Comparison of ENCODE assay signal across 8 mouse cellular contexts in genomic region chr6:83165607-83166242, GRCm38 (mm10). TPM values are rescaled to one million over a fixed set of nuclear protein-coding genes. Genes with fewer than 3 reads are reported as not detected.
A peak's percentile ranks its signal among the peaks of the same experiment; 100 is the strongest.
DNase-seq lines count a peak whose midpoint lies in the region; ATAC-seq and TF ChIP-seq lines count a peak whose summit lies in the region.

Gene Dctn1 (plus strand): TSS chr6:83165920.

- H3K9me3 ChIP-seq in ES-Bruce4 (replicated peaks; ENCODE audit: control insufficient read depth, insufficient read depth, low read length, poor library complexity, severe bottlenecking), result no peaks in the 10 kb centered on the region
- no peaks in the 10 kb centered on the region for H3K9me3 ChIP-seq in forebrain, embryonic 14.5 days (replicated peaks; ENCODE audit: control insufficient read depth, low read length)
- no peaks in the 10 kb centered on the region for H3K9me3 ChIP-seq in neural tube, embryonic 15.5 days (replicated peaks)

- peak within 1 kb of the TSS; percentile 88 for H3K4me2 ChIP-seq in forebrain, embryonic 14.5 days (ENCODE audit: low read length)
- peak within 1 kb of the TSS; percentile 81 for H3K4me2 ChIP-seq in neural tube, embryonic 15.5 days

- no peaks in the 10 kb centered on the region for H3K36me3 ChIP-seq in ES-Bruce4 (ENCODE audit: control insufficient read depth, insufficient read depth, low read length, poor library complexity, severe bottlenecking)
- H3K36me3 ChIP-seq in forebrain, embryonic 14.5 days (ENCODE audit: control insufficient read depth, insufficient read depth, low read length), result no peaks in the 10 kb centered on the region
- H3K36me3 ChIP-seq in neural tube, embryonic 15.5 days, result 0 out of 2 replicates have a peak, but pooled peaks cover 3% of the 10 kb centered on the region

- no peak within 1 kb of the TSS for H3K27ac ChIP-seq in ES-Bruce4 (ENCODE audit: insufficient read depth, low read length)
- H3K27ac ChIP-seq in forebrain, embryonic 14.5 days (ENCODE audit: low read depth, low read length), result peak within 1 kb of the TSS; percentile 85
- peak within 1 kb of the TSS; percentile 96 for H3K27ac ChIP-seq in neural tube, embryonic 15.5 days (replicated peaks)

- intact Hi-C loops in heart, postnatal 14 days (cut with DNase I), result no loop called here

- TF ChIP-seq EP300 in ES-Bruce4 (IDR thresholded peaks at IDR 0.05; ENCODE audit: insufficient read depth, low read depth, low read length), result peak; percentile 56; the same call in 1 of the 2 replicates

- TF ChIP-seq POLR2A in ES-Bruce4 (IDR thresholded peaks at IDR 0.05; ENCODE audit: insufficient read depth, low read length), result no peak

- peak within 1 kb of the TSS; percentile 60 for H3K4me3 ChIP-seq in ES-Bruce4 (ENCODE audit: low read depth, low read length)
- H3K4me3 ChIP-seq in forebrain, embryonic 14.5 days (ENCODE audit: low read depth, low read length), result peak within 1 kb of the TSS; percentile 89
- H3K4me3 ChIP-seq in neural tube, embryonic 15.5 days (replicated peaks), result peak within 1 kb of the TSS; percentile 59

- TF ChIP-seq CTCF in ES-Bruce4 (IDR thresholded peaks at IDR 0.05; ENCODE audit: low read depth, low read length), result peak; percentile 88

- no peaks in the 10 kb centered on the region for H3K27me3 ChIP-seq in ES-Bruce4 (ENCODE audit: control insufficient read depth, insufficient read depth, low read length, poor library complexity, severe bottlenecking)
- peaks cover 28% of the 10 kb centered on the region for H3K27me3 ChIP-seq in forebrain, embryonic 14.5 days (replicated peaks; ENCODE audit: control insufficient read depth, insufficient read depth, low read length)
- H3K27me3 ChIP-seq in neural tube, embryonic 15.5 days (replicated peaks), result peaks cover 24% of the 10 kb centered on the region

- peak; percentile 76 for ATAC-seq in cerebellum, adult (ENCODE audit: insufficient number of reproducible peaks, low FRiP score, low TSS enrichment)
- peak; percentile 91 for ATAC-seq in forebrain, embryonic 14.5 days
- ATAC-seq in neural tube, embryonic 15.5 days (ENCODE audit: low FRiP score), result peak; percentile 87

- H3K9ac ChIP-seq in ES-Bruce4 (ENCODE audit: low read depth, poor library complexity, severe bottlenecking), result peak within 1 kb of the TSS; percentile 60
- peak within 1 kb of the TSS; percentile 90 for H3K9ac ChIP-seq in forebrain, embryonic 14.5 days (ENCODE audit: low read length)
- peak within 1 kb of the TSS; percentile 72 for H3K9ac ChIP-seq in neural tube, embryonic 15.5 days (replicated peaks)

- no peaks in the 10 kb centered on the region for H3K4me1 ChIP-seq in ES-Bruce4 (ENCODE audit: control insufficient read depth, insufficient read depth, low read length)
- peaks cover 16% of the 10 kb centered on the region for H3K4me1 ChIP-seq in forebrain, embryonic 14.5 days (ENCODE audit: control insufficient read depth, insufficient read depth, low read length)
- peaks cover 68% of the 10 kb centered on the region for H3K4me1 ChIP-seq in neural tube, embryonic 15.5 days

- DNase-seq in forebrain, embryonic 14.5 days (ENCODE audit: low spot score), result peak; percentile 97
- peak; percentile 96 for DNase-seq in heart, postnatal 14 days
- peak; percentile 93 for DNase-seq in layer of hippocampus, adult 11-12 months (ENCODE audit: low spot score)
- peak; percentile 93 to 95 for DNase-seq in lung, adult 18-20 months
- peak; percentile 94 for DNase-seq in testis, postnatal 14 days (ENCODE audit: low spot score)

- WGBS in forebrain, embryonic 14.5 days, result under 1% methylated on average over 58 of the region's 58 CpGs
- WGBS in neural tube, embryonic 15.5 days, result under 1% methylated on average over 58 of the region's 58 CpGs

RNA-seq across cellular contexts. Expression of gene Dctn1, which starts in this region (rescaled TPM):
- polyA plus RNA-seq in ES-Bruce4 (2011; ENCODE audit: insufficient read depth, insufficient read length, low read depth, missing spikeins), result 41.5 and 52.4 TPM in 2 replicates
- 101 and 133 TPM in 2 replicates for polyA plus RNA-seq in forebrain, embryonic 14.5 days (2014; fragmentation: Nextera tagmentation; extraction: Ambion mirVana)
- 100 to 1,000 TPM; 121 to 128 TPM for total RNA-seq in heart, postnatal 14 days (2021)
- 149 and 153 TPM in 2 replicates for polyA plus RNA-seq in neural tube, embryonic 15.5 days (2015; fragmentation: Nextera tagmentation; extraction: Ambion mirVana)
